Mouse (Mus musculus): ENCODE measurements around the gene Tbc1d10a. TPM values are rescaled to one million over a fixed set of nuclear protein-coding genes. Genes with fewer than 3 reads are reported as not detected.
A peak's percentile ranks its signal among the peaks of the same experiment; 100 is the strongest.

Gene Tbc1d10a
- polyA plus RNA-seq, 1 experiment from 2014 or later, result 34.0 TPM

- peak overlapping the region; percentile 52; the same call in 1 of the 2 replicates for H3K27ac ChIP-seq (ENCODE audit: low read length)
- no peak for ATAC-seq
- H3K9me3 ChIP-seq (ENCODE audit: control insufficient read depth, low read length), result no peaks in the 10 kb centered on the region
- H3K27me3 ChIP-seq (replicated peaks; ENCODE audit: control insufficient read depth, insufficient read depth, low read length), result no peaks in the 10 kb centered on the region
- 74% methylated on average over 3 of the region's 3 CpGs for WGBS
- peaks cover 32% of the 10 kb centered on the region for H3K4me1 ChIP-seq (ENCODE audit: control insufficient read depth, insufficient read depth, low read length)
- H3K4me2 ChIP-seq (ENCODE audit: low read depth, low read length), result no peak overlapping the region
- peak overlapping the region; percentile 13; the same call in 1 of the 2 replicates for H3K9ac ChIP-seq (ENCODE audit: low read depth, low read length)
- H3K4me3 ChIP-seq (ENCODE audit: low read length), result no peak overlapping the region
- H3K36me3 ChIP-seq (ENCODE audit: control insufficient read depth, insufficient read depth, low read length), result no peaks in the 10 kb centered on the region
These were observed 9.0 kb downstream of the Tbc1d10a start for GRCm38 (mm10) chr11:4195597-4196031.

- ATAC-seq, result peak; percentile 90
- H3K9ac ChIP-seq (ENCODE audit: low read depth, low read length), result no peak overlapping the region
- 49% methylated on average over 8 of the region's 8 CpGs for WGBS
- H3K4me1 ChIP-seq (ENCODE audit: control insufficient read depth, insufficient read depth, low read length), result peaks cover 29% of the 10 kb centered on the region
- H3K4me3 ChIP-seq (ENCODE audit: low read length), result no peak overlapping the region
- H3K27me3 ChIP-seq (replicated peaks; ENCODE audit: control insufficient read depth, insufficient read depth, low read length), result no peaks in the 10 kb centered on the region
- H3K4me2 ChIP-seq (ENCODE audit: low read depth, low read length), result no peak overlapping the region
- no peaks in the 10 kb centered on the region for H3K36me3 ChIP-seq (ENCODE audit: control insufficient read depth, insufficient read depth, low read length)
- peak overlapping the region; percentile 71 for H3K27ac ChIP-seq (ENCODE audit: low read length)
- no peaks in the 10 kb centered on the region for H3K9me3 ChIP-seq (ENCODE audit: control insufficient read depth, low read length)
These were observed 10.0 kb downstream of the Tbc1d10a start for GRCm38 (mm10) chr11:4196636-4197035.

- H3K4me2 ChIP-seq (ENCODE audit: low read depth, low read length), result no peak overlapping the region
- 82% methylated on average over 1 of the region's 1 CpGs for WGBS
- H3K4me1 ChIP-seq (ENCODE audit: control insufficient read depth, insufficient read depth, low read length), result peaks cover 22% of the 10 kb centered on the region
- H3K9me3 ChIP-seq (ENCODE audit: control insufficient read depth, low read length), result no peaks in the 10 kb centered on the region
- no peak overlapping the region for H3K4me3 ChIP-seq (ENCODE audit: low read length)
- no peaks in the 10 kb centered on the region for H3K36me3 ChIP-seq (ENCODE audit: control insufficient read depth, insufficient read depth, low read length)
- H3K27ac ChIP-seq (ENCODE audit: low read length), result peak overlapping the region; percentile 71; the same call in 1 of the 2 replicates
- no peaks in the 10 kb centered on the region for H3K27me3 ChIP-seq (replicated peaks; ENCODE audit: control insufficient read depth, insufficient read depth, low read length)
- 0 out of 2 replicates have a peak overlapping the region, but pooled peaks have one; percentile 5 for H3K9ac ChIP-seq (ENCODE audit: low read depth, low read length)
- ATAC-seq, result no peak
These were observed 11.1 kb downstream of the Tbc1d10a start for GRCm38 (mm10) chr11:4197691-4198090.

GRCm38 (mm10) chr11:4201981-4202700, 15.6 kb downstream of the Tbc1d10a start:
- ATAC-seq, result no peak
- Histone ChIP-seq H3K27ac (ENCODE audit: low read length) (0 out of 2 replicates have a peak overlapping the region, but pooled peaks have one; percentile 4), H3K9ac (ENCODE audit: low read depth, low read length) (no peak overlapping the region), H3K9me3 (ENCODE audit: control insufficient read depth, low read length) (no peaks in the 10 kb centered on the region), H3K4me1 (ENCODE audit: control insufficient read depth, insufficient read depth, low read length) (peaks cover 10% of the 10 kb centered on the region; the same call in 1 of the 2 replicates), H3K27me3 (replicated peaks; ENCODE audit: control insufficient read depth, insufficient read depth, low read length) (no peaks in the 10 kb centered on the region), H3K4me2 (ENCODE audit: low read depth, low read length) (no peak overlapping the region), H3K4me3 (ENCODE audit: low read length) (no peak overlapping the region), H3K36me3 (ENCODE audit: control insufficient read depth, insufficient read depth, low read length) (0 out of 2 replicates have a peak, but pooled peaks cover 5% of the 10 kb centered on the region)
- WGBS, result 64% methylated on average over 11 of the region's 11 CpGs

- Histone ChIP-seq H3K4me3 (ENCODE audit: low read length) (no peak overlapping the region), H3K36me3 (ENCODE audit: control insufficient read depth, insufficient read depth, low read length) (0 out of 2 replicates have a peak, but pooled peaks cover 5% of the 10 kb centered on the region), H3K9ac (ENCODE audit: low read depth, low read length) (no peak overlapping the region), H3K27ac (ENCODE audit: low read length) (peak overlapping the region; percentile 84), H3K4me1 (ENCODE audit: control insufficient read depth, insufficient read depth, low read length) (0 out of 2 replicates have a peak, but pooled peaks cover 5% of the 10 kb centered on the region), H3K4me2 (ENCODE audit: low read depth, low read length) (0 out of 2 replicates have a peak overlapping the region, but pooled peaks have one; percentile 5), H3K27me3 (replicated peaks; ENCODE audit: control insufficient read depth, insufficient read depth, low read length) (no peaks in the 10 kb centered on the region), H3K9me3 (ENCODE audit: control insufficient read depth, low read length) (no peaks in the 10 kb centered on the region)
- peak; percentile 22 for ATAC-seq
- 65% methylated on average over 12 of the region's 12 CpGs for WGBS
These were observed 16.6 kb downstream of the Tbc1d10a start for GRCm38 (mm10) chr11:4202995-4203704.

- Histone ChIP-seq H3K4me1 (ENCODE audit: control insufficient read depth, insufficient read depth, low read length) (0 out of 2 replicates have a peak, but pooled peaks cover 5% of the 10 kb centered on the region), H3K4me3 (ENCODE audit: low read length) (no peak overlapping the region), H3K9ac (ENCODE audit: low read depth, low read length) (peak overlapping the region; percentile 50; the same call in 1 of the 2 replicates), H3K9me3 (ENCODE audit: control insufficient read depth, low read length) (no peaks in the 10 kb centered on the region), H3K27ac (ENCODE audit: low read length) (peak overlapping the region; percentile 84), H3K27me3 (replicated peaks; ENCODE audit: control insufficient read depth, insufficient read depth, low read length) (no peaks in the 10 kb centered on the region), H3K36me3 (ENCODE audit: control insufficient read depth, insufficient read depth, low read length) (0 out of 2 replicates have a peak, but pooled peaks cover 5% of the 10 kb centered on the region), H3K4me2 (ENCODE audit: low read depth, low read length) (0 out of 2 replicates have a peak overlapping the region, but pooled peaks have one; percentile 23)
- peak; percentile 93 for ATAC-seq
- 32% methylated on average over 2 of the region's 2 CpGs for WGBS
These were observed 17.1 kb downstream of the Tbc1d10a start for GRCm38 (mm10) chr11:4203705-4204074.

- 84% methylated on average over 5 of the region's 5 CpGs for WGBS
- no peaks in the 10 kb centered on the region for H3K9me3 ChIP-seq (ENCODE audit: control insufficient read depth, low read length)
- no peaks in the 10 kb centered on the region for H3K27me3 ChIP-seq (replicated peaks; ENCODE audit: control insufficient read depth, insufficient read depth, low read length)
- H3K4me3 ChIP-seq (ENCODE audit: low read length), result no peak overlapping the region
- no peak overlapping the region for H3K4me2 ChIP-seq (ENCODE audit: low read depth, low read length)
- H3K4me1 ChIP-seq (ENCODE audit: control insufficient read depth, insufficient read depth, low read length), result 0 out of 2 replicates have a peak, but pooled peaks cover 5% of the 10 kb centered on the region
- ATAC-seq, result no peak
- H3K9ac ChIP-seq (ENCODE audit: low read depth, low read length), result no peak overlapping the region
- no peak overlapping the region for H3K27ac ChIP-seq (ENCODE audit: low read length)
- H3K36me3 ChIP-seq (ENCODE audit: control insufficient read depth, insufficient read depth, low read length), result 0 out of 2 replicates have a peak, but pooled peaks cover 5% of the 10 kb centered on the region
These were observed 18.6 kb downstream of the Tbc1d10a start for GRCm38 (mm10) chr11:4205097-4205655.

- Histone ChIP-seq H3K27ac (ENCODE audit: low read length) (no peak overlapping the region), H3K9ac (ENCODE audit: low read depth, low read length) (no peak overlapping the region), H3K4me1 (ENCODE audit: control insufficient read depth, insufficient read depth, low read length) (0 out of 2 replicates have a peak, but pooled peaks cover 5% of the 10 kb centered on the region), H3K4me2 (ENCODE audit: low read depth, low read length) (no peak overlapping the region), H3K27me3 (replicated peaks; ENCODE audit: control insufficient read depth, insufficient read depth, low read length) (no peaks in the 10 kb centered on the region), H3K36me3 (ENCODE audit: control insufficient read depth, insufficient read depth, low read length) (peaks cover 5% of the 10 kb centered on the region; the same call in 1 of the 2 replicates), H3K4me3 (ENCODE audit: low read length) (no peak overlapping the region), H3K9me3 (ENCODE audit: control insufficient read depth, low read length) (no peaks in the 10 kb centered on the region)
- 86% methylated on average over 7 of the region's 7 CpGs for WGBS
- ATAC-seq, result no peak
These were observed 19.4 kb downstream of the Tbc1d10a start for GRCm38 (mm10) chr11:4205951-4206350.

- H3K27ac ChIP-seq (ENCODE audit: low read length), result no peak overlapping the region
- H3K4me2 ChIP-seq (ENCODE audit: low read depth, low read length), result no peak overlapping the region
- no peak overlapping the region for H3K4me3 ChIP-seq (ENCODE audit: low read length)
- H3K9me3 ChIP-seq (ENCODE audit: control insufficient read depth, low read length), result no peaks in the 10 kb centered on the region
- no peak overlapping the region for H3K9ac ChIP-seq (ENCODE audit: low read depth, low read length)
- ATAC-seq, result no peak
- H3K36me3 ChIP-seq (ENCODE audit: control insufficient read depth, insufficient read depth, low read length), result peaks cover 5% of the 10 kb centered on the region; the same call in 1 of the 2 replicates
- WGBS, result 61% methylated on average over 6 of the region's 6 CpGs
- 0 out of 2 replicates have a peak, but pooled peaks cover 5% of the 10 kb centered on the region for H3K4me1 ChIP-seq (ENCODE audit: control insufficient read depth, insufficient read depth, low read length)
- no peaks in the 10 kb centered on the region for H3K27me3 ChIP-seq (replicated peaks; ENCODE audit: control insufficient read depth, insufficient read depth, low read length)
These were observed 20.0 kb downstream of the Tbc1d10a start for GRCm38 (mm10) chr11:4206563-4206962.
